Mouse (Mus musculus) liver, postnatal 0 days (tissue): ENCODE data around the gene Sema3a. TPM values are rescaled to one million over a fixed set of nuclear protein-coding genes. Genes with fewer than 3 reads are reported as not detected.

ENCODE experiments used
- ATAC-seq: fragments of 200-750 bp; cut with Nextera tagmentation; 2 replicates; pipeline ENCODE4 v1.8.0; 2017; ENCODE audit warnings: mild to moderate bottlenecking, moderate library complexity
- DNase-seq: peaks from one replicate; pipeline ENCODE4 v3.0.0-alpha.2; 2016
- H3K27ac ChIP-seq: fragments of 300-500 bp; sonication (generic); 2 replicates; pipeline ENCODE4 v1.5.1; 2014; ENCODE audit warnings: antibody characterized with exemption, moderate library complexity, mild to moderate bottlenecking, low read depth
- H3K27me3 ChIP-seq: fragments of 300-500 bp; sonication (generic); 2 replicates; pipeline ENCODE4 v1.6.1; 2014; ENCODE audit warnings: low read length, control low read depth, mixed read lengths; ENCODE audit not compliant: insufficient read depth
- H3K36me3 ChIP-seq: fragments of 300-500 bp; sonication (generic); replicated peaks from 2 replicates; pipeline ENCODE4 v1.6.1; 2014; ENCODE audit warnings: mild to moderate bottlenecking, control low read depth, low read length, moderate library complexity, mixed read lengths; ENCODE audit not compliant: insufficient read depth
- H3K4me1 ChIP-seq: fragments of 300-500 bp; sonication (generic); 2 replicates; pipeline ENCODE4 v1.6.1; 2014; ENCODE audit warnings: antibody characterized with exemption, mild to moderate bottlenecking, control low read depth; ENCODE audit not compliant: insufficient read depth
- H3K4me2 ChIP-seq: fragments of 300-500 bp; sonication (generic); 2 replicates; pipeline ENCODE4 v1.6.1; 2014; ENCODE audit warnings: low read depth, mild to moderate bottlenecking, low read length, moderate library complexity, mixed read lengths
- H3K4me3 ChIP-seq: fragments of 300-500 bp; sonication (generic); 2 replicates; pipeline ENCODE4 v1.5.1; 2014; ENCODE audit warnings: low read depth, low read length
- H3K9ac ChIP-seq: fragments of 300-500 bp; sonication (generic); replicated peaks from 2 replicates; pipeline ENCODE4 v1.6.1; 2014; ENCODE audit warnings: mild to moderate bottlenecking, moderate library complexity
- H3K9me3 ChIP-seq: fragments of 300-500 bp; sonication (generic); 2 replicates; pipeline ENCODE4 v1.6.1; 2016; ENCODE audit warnings: mild to moderate bottlenecking, control low read depth, low read length, mixed read lengths
- CTCF ChIP-seq: sonication (generic); IDR thresholded peaks from 2 replicates; pipeline ENCODE4 v1.5.1; 2016; ENCODE audit warnings: antibody characterized with exemption, low read depth
- EP300 ChIP-seq: IDR thresholded peaks from 2 replicates; pipeline ENCODE4 v1.6.1; 2016; ENCODE audit warnings: antibody characterized with exemption, low read depth, mild to moderate bottlenecking
- WGBS: fragments of 180-500 bp; shearing (Covaris S2); extraction: QIAGEN DNeasy Blood & Tissue Kit; methylation state at CpG from one replicate; pipeline ENCODE4 v1.1.7; 2014; ENCODE audit not compliant: insufficient replicate concordance; 5-methylcytosine and 5-hydroxymethylcytosine counted together
- polyA plus RNA-seq: library from polyadenylated mRNA; unstranded; fragments of >200 nt; fragmentation: Nextera tagmentation; extraction: Ambion mirVana; gene quantifications from 2 replicates; pipeline ENCODE4 v1.2.1, GENCODE M21; 2015

Gene Sema3a
- polyA plus RNA-seq, 1 experiment from 2014 or later: 0.46 TPM

DNA sequence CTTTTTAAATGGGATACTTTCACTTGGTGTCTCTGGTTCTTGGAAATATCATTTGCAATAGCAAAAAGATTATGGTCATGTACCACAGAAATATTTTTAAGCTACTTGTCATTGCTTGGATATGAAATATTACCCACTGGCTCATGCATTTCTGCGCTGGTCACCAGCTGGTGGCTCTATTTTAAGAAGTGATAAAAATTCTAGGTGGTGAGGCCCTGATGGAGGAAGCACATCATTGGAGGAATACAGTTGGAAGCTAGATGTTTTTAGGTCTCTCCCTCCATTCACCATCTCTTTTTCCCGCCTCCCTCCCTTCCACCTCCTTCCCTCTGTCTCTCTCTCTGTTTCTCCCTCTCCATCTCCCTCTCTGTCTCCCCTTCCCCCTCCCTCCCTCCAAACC is 57.0 kb downstream of the Sema3a start:
- Histone ChIP-seq H3K27me3 (no peaks in the 10 kb centered on the region), H3K9me3 (no peaks in the 10 kb centered on the region), H3K4me1 (no peaks in the 10 kb centered on the region), H3K4me2 (no peak overlapping the region), H3K27ac (no peak overlapping the region), H3K4me3 (no peak overlapping the region), H3K36me3 (no peaks in the 10 kb centered on the region), H3K9ac (no peak overlapping the region)
- 81% methylated on average over 2 of the region's 2 CpGs for WGBS
- DNase-seq (no peak), ATAC-seq (no peak)
- no peak for TF ChIP-seq EP300
- TF ChIP-seq CTCF: no peak

DNA sequence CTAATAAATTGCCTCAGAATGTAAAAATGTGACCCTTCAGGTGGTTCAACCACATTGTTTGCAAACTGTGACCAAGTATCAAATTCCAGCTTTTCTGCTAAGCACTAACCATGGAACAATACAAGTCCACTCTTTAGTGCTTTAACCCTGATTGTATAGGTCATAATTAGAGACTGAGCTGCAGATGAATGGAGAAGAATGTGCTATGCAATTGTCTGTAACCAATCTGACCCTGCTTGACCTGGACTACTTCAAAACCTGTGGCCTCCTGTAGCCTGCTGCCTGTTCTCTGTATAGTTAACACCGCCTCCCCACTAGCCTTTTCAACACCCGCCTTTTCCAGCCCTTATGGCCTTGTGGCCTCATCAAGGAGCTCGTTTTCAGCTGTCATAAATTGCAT is 72.7 kb downstream of the Sema3a start:
- no peak overlapping the region for H3K4me3 ChIP-seq
- H3K9me3 ChIP-seq: no peaks in the 10 kb centered on the region
- H3K27me3 ChIP-seq: no peaks in the 10 kb centered on the region
- 48% methylated on average over 3 of the region's 3 CpGs for WGBS
- no peaks in the 10 kb centered on the region for H3K4me1 ChIP-seq
- no peak overlapping the region for H3K27ac ChIP-seq
- no peak for DNase-seq
- H3K4me2 ChIP-seq: no peak overlapping the region
- H3K36me3 ChIP-seq: no peaks in the 10 kb centered on the region
- TF ChIP-seq EP300: no peak
- H3K9ac ChIP-seq: no peak overlapping the region
- ATAC-seq: no peak

DNA sequence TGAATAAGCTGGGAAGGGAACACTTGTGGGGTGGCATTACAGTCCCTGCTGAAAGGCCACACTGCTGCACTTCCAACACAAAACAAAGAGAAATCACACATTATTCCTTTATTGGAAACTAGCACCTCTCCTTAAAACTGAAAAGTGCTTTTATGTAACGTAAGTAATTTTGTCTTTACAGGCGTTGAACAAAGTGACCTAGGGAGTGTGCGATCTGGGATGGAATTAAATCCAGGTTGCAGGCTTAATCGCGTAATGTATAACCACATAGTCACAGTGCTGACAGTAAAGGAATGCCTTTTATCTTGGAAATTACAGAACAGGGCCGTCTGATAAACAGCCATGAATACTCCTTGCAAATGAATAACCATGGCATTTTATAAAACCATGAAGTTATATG is 74.5 kb downstream of the Sema3a start:
- H3K27ac ChIP-seq: no peak overlapping the region
- WGBS: 81% methylated on average over 6 of the region's 6 CpGs
- H3K9me3 ChIP-seq: no peaks in the 10 kb centered on the region
- no peaks in the 10 kb centered on the region for H3K4me1 ChIP-seq
- H3K27me3 ChIP-seq: no peaks in the 10 kb centered on the region
- no peak overlapping the region for H3K9ac ChIP-seq
- DNase-seq (no peak), ATAC-seq (no peak)
- TF ChIP-seq CTCF (no peak), EP300 (no peak)
- H3K4me2 ChIP-seq: no peak overlapping the region
- H3K4me3 ChIP-seq: no peak overlapping the region
- H3K36me3 ChIP-seq: no peaks in the 10 kb centered on the region

GRCm38 (mm10) chr5:13255353-13255752 is 130.1 kb downstream of the Sema3a start:
- TF ChIP-seq EP300 (no peak), CTCF (no peak)
- ATAC-seq: no peak
- H3K4me2 ChIP-seq: no peak overlapping the region
- H3K4me3 ChIP-seq: no peak overlapping the region
- H3K27me3 ChIP-seq: no peaks in the 10 kb centered on the region
- no peaks in the 10 kb centered on the region for H3K36me3 ChIP-seq
- no peak overlapping the region for H3K27ac ChIP-seq
- no peaks in the 10 kb centered on the region for H3K9me3 ChIP-seq
- H3K9ac ChIP-seq: no peak overlapping the region
- 59% methylated on average over 3 of the region's 3 CpGs for WGBS
- DNase-seq: no peak
- H3K4me1 ChIP-seq: no peaks in the 10 kb centered on the region

- Histone ChIP-seq H3K4me2 (no peak overlapping the region), H3K27me3 (no peaks in the 10 kb centered on the region), H3K36me3 (no peaks in the 10 kb centered on the region), H3K9me3 (no peaks in the 10 kb centered on the region), H3K9ac (no peak overlapping the region), H3K4me1 (no peaks in the 10 kb centered on the region), H3K27ac (no peak overlapping the region), H3K4me3 (no peak overlapping the region)
- DNase-seq (no peak), ATAC-seq (no peak)
- no peak for TF ChIP-seq CTCF
- no peak for TF ChIP-seq EP300
- 34% methylated on average over 1 of the region's 1 CpGs for WGBS
Measured at GRCm38 (mm10) chr5:13256321-13256720, 131.1 kb downstream of the Sema3a start.

DNA sequence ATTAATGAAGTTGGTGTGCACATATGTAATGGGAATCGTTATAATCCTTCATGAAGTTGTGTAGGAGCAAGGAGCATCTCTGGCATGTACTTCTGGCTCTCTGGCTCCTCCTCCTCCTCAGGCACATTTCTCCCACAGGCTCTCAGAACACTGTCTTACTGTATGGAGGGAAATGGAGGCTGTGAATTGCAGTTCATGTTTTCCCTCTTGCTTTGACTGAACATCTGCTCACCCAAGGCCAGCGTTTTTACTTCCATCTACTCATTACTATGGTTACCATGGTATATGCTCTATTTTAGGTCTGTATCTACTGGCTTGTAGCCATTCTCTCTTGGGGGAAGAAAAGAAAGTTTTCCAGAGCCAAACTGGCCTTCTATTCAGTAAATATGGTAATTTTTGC is 137.9 kb downstream of the Sema3a start:
- DNase-seq: no peak
- ATAC-seq: no peak
- Histone ChIP-seq H3K36me3 (no peaks in the 10 kb centered on the region), H3K27me3 (no peaks in the 10 kb centered on the region), H3K4me3 (no peak overlapping the region), H3K27ac (no peak overlapping the region), H3K9ac (no peak overlapping the region), H3K4me2 (no peak overlapping the region), H3K4me1 (no peaks in the 10 kb centered on the region), H3K9me3 (no peaks in the 10 kb centered on the region)
- WGBS: 70% methylated on average over 2 of the region's 2 CpGs
- TF ChIP-seq CTCF (no peak), EP300 (no peak)

DNA sequence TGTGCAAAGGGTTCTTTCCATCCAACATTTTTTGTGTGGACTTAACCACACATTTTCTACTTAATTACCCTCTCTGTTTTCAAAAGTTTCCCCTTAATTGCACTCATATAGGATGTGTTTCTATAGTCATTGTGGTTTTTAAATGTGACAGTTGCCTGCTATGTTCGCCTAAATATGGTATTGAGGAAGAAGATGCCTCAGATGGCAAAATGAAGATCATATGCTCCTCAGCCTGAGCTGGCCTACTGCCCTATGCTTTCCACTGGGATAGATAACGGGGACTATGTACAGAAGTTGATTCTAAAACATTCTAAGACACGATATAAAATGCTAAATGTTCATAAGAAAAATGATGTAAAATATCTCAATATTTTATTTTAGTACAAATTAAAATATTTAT is 138.3 kb downstream of the Sema3a start:
- TF ChIP-seq CTCF (no peak), EP300 (no peak)
- Histone ChIP-seq H3K4me1 (no peaks in the 10 kb centered on the region), H3K27ac (no peak overlapping the region), H3K27me3 (no peaks in the 10 kb centered on the region), H3K4me3 (no peak overlapping the region), H3K4me2 (no peak overlapping the region), H3K36me3 (no peaks in the 10 kb centered on the region), H3K9me3 (no peaks in the 10 kb centered on the region), H3K9ac (no peak overlapping the region)
- no peak for DNase-seq
- 63% methylated on average over 3 of the region's 3 CpGs for WGBS
- no peak for ATAC-seq
